Mouse (Mus musculus) kidney, embryonic 16.5 days (tissue): Measurements from ENCODE around the gene Gm21987. TPM values are rescaled to one million over a fixed set of nuclear protein-coding genes. Genes with fewer than 3 reads are reported as not detected.
A peak's percentile ranks its signal among the peaks of the same experiment; 100 is the strongest.

Experiments
- ATAC-seq: fragments of 200-750 bp; cut with Nextera tagmentation; 2 replicates; pipeline ENCODE4 v1.8.0; 2017; ENCODE audit warnings: moderate TSS enrichment; ENCODE audit not compliant: low FRiP score, low TSS enrichment
- H3K27ac ChIP-seq: fragments of 300-500 bp; sonication (generic); 2 replicates; pipeline ENCODE4 v1.5.1; 2014; ENCODE audit warnings: low read length
- H3K27me3 ChIP-seq: fragments of 300-500 bp; sonication (generic); 2 replicates; pipeline ENCODE4 v1.6.1; 2014; ENCODE audit warnings: low read length, control low read depth, mixed read lengths; ENCODE audit not compliant: insufficient read depth
- H3K36me3 ChIP-seq: fragments of 300-500 bp; sonication (generic); 2 replicates; pipeline ENCODE4 v1.6.1; 2014; ENCODE audit warnings: low read length, control low read depth, mixed read lengths; ENCODE audit not compliant: insufficient read depth
- H3K4me1 ChIP-seq: fragments of 300-500 bp; sonication (generic); 2 replicates; pipeline ENCODE4 v1.6.1; 2014; ENCODE audit warnings: low read length, control low read depth, mixed read lengths; ENCODE audit not compliant: insufficient read depth
- H3K4me2 ChIP-seq: fragments of 300-500 bp; sonication (generic); replicated peaks from 2 replicates; pipeline ENCODE4 v1.6.1; 2014; ENCODE audit warnings: low read depth, low read length
- H3K4me3 ChIP-seq: fragments of 300-500 bp; sonication (generic); 2 replicates; pipeline ENCODE4 v1.5.1; 2014; ENCODE audit warnings: mild to moderate bottlenecking, low read length
- H3K9ac ChIP-seq: fragments of 300-500 bp; sonication (generic); replicated peaks from 2 replicates; pipeline ENCODE4 v1.6.1; 2014; ENCODE audit warnings: low read length
- H3K9me3 ChIP-seq: fragments of 300-500 bp; sonication (generic); 2 replicates; pipeline ENCODE4 v1.6.1; 2016; ENCODE audit warnings: low read length, control low read depth
- WGBS: fragments of 180-500 bp; shearing (Covaris S2); extraction: QIAGEN DNeasy Blood & Tissue Kit; methylation state at CpG from one replicate; pipeline ENCODE4 v1.1.7; 2014; 5-methylcytosine and 5-hydroxymethylcytosine counted together
- polyA plus RNA-seq: library from polyadenylated mRNA; unstranded; fragments of >200 nt; fragmentation: Nextera tagmentation; extraction: Ambion mirVana; gene quantifications from 2 replicates; pipeline ENCODE4 v1.2.1, GENCODE M21; 2015

Gm21987 gene
- polyA plus RNA-seq, 1 experiment from 2014 or later: not detected

- no peak for ATAC-seq
- H3K4me2 ChIP-seq: no peak overlapping the region
- no peaks in the 10 kb centered on the region for H3K9me3 ChIP-seq
- WGBS: 80% methylated on average over 7 of the region's 7 CpGs
- H3K4me1 ChIP-seq: peaks cover 6% of the 10 kb centered on the region; the same call in 1 of the 2 replicates
- H3K27me3 ChIP-seq: no peaks in the 10 kb centered on the region
- H3K9ac ChIP-seq: no peak overlapping the region
- no peak overlapping the region for H3K4me3 ChIP-seq
- H3K27ac ChIP-seq: no peak overlapping the region
- H3K36me3 ChIP-seq: no peaks in the 10 kb centered on the region
Measured at GRCm38 (mm10) chr16:38375182-38375581, 28.3 kb downstream of the Gm21987 start.

- H3K27ac ChIP-seq: no peak overlapping the region
- ATAC-seq: peak; percentile 84; the same call in 1 of the 2 replicates
- peaks cover 6% of the 10 kb centered on the region; the same call in 1 of the 2 replicates for H3K4me1 ChIP-seq
- no peaks in the 10 kb centered on the region for H3K36me3 ChIP-seq
- H3K9ac ChIP-seq: peak overlapping the region; percentile 60
- peak overlapping the region; percentile 30 for H3K4me3 ChIP-seq
- H3K9me3 ChIP-seq: no peaks in the 10 kb centered on the region
- WGBS: 35% methylated on average over 17 of the region's 17 CpGs
- no peaks in the 10 kb centered on the region for H3K27me3 ChIP-seq
- H3K4me2 ChIP-seq: peak overlapping the region; percentile 49
Measured at GRCm38 (mm10) chr16:38376163-38376840, 29.5 kb downstream of the Gm21987 start.

- H3K4me3 ChIP-seq: peak overlapping the region; percentile 30
- peaks cover 6% of the 10 kb centered on the region; the same call in 1 of the 2 replicates for H3K4me1 ChIP-seq
- ATAC-seq: peak; percentile 29; the same call in 1 of the 2 replicates
- H3K9me3 ChIP-seq: no peaks in the 10 kb centered on the region
- no peaks in the 10 kb centered on the region for H3K36me3 ChIP-seq
- H3K27ac ChIP-seq: no peak overlapping the region
- H3K27me3 ChIP-seq: no peaks in the 10 kb centered on the region
- H3K9ac ChIP-seq: peak overlapping the region; percentile 60
- H3K4me2 ChIP-seq: peak overlapping the region; percentile 49
- WGBS: 55% methylated on average over 8 of the region's 8 CpGs
Measured at GRCm38 (mm10) chr16:38376841-38377249, 30.0 kb downstream of the Gm21987 start.

- H3K36me3 ChIP-seq: no peaks in the 10 kb centered on the region
- H3K4me1 ChIP-seq: peaks cover 6% of the 10 kb centered on the region; the same call in 1 of the 2 replicates
- H3K27ac ChIP-seq: no peak overlapping the region
- H3K27me3 ChIP-seq: no peaks in the 10 kb centered on the region
- no peak overlapping the region for H3K4me2 ChIP-seq
- H3K9ac ChIP-seq: no peak overlapping the region
- no peak overlapping the region for H3K4me3 ChIP-seq
- ATAC-seq: no peak
- H3K9me3 ChIP-seq: no peaks in the 10 kb centered on the region
- 72% methylated on average over 6 of the region's 6 CpGs for WGBS
Measured at GRCm38 (mm10) chr16:38377546-38377945, 30.7 kb downstream of the Gm21987 start.

GRCm38 (mm10) chr16:38378591-38378990 lies 31.8 kb downstream of the Gm21987 start:
- H3K9me3 ChIP-seq: no peaks in the 10 kb centered on the region
- no peak overlapping the region for H3K4me2 ChIP-seq
- no peak for ATAC-seq
- H3K4me1 ChIP-seq: peaks cover 6% of the 10 kb centered on the region; the same call in 1 of the 2 replicates
- 57% methylated on average over 6 of the region's 6 CpGs for WGBS
- no peak overlapping the region for H3K9ac ChIP-seq
- no peak overlapping the region for H3K27ac ChIP-seq
- H3K27me3 ChIP-seq: no peaks in the 10 kb centered on the region
- no peak overlapping the region for H3K4me3 ChIP-seq
- no peaks in the 10 kb centered on the region for H3K36me3 ChIP-seq

- Histone ChIP-seq H3K4me2 (no peak overlapping the region), H3K27ac (no peak overlapping the region), H3K9ac (no peak overlapping the region), H3K4me3 (no peak overlapping the region), H3K9me3 (no peaks in the 10 kb centered on the region), H3K36me3 (no peaks in the 10 kb centered on the region), H3K4me1 (peaks cover 6% of the 10 kb centered on the region; the same call in 1 of the 2 replicates), H3K27me3 (no peaks in the 10 kb centered on the region)
- ATAC-seq: no peak
- 15% methylated on average over 6 of the region's 6 CpGs for WGBS
Measured at GRCm38 (mm10) chr16:38379088-38379487, 32.2 kb downstream of the Gm21987 start.

GRCm38 (mm10) chr16:38379493-38379892 lies 32.7 kb downstream of the Gm21987 start:
- no peak overlapping the region for H3K9ac ChIP-seq
- no peaks in the 10 kb centered on the region for H3K9me3 ChIP-seq
- H3K36me3 ChIP-seq: no peaks in the 10 kb centered on the region
- WGBS: 20% methylated on average over 3 of the region's 3 CpGs
- peaks cover 6% of the 10 kb centered on the region; the same call in 1 of the 2 replicates for H3K4me1 ChIP-seq
- no peak overlapping the region for H3K27ac ChIP-seq
- H3K4me2 ChIP-seq: no peak overlapping the region
- no peaks in the 10 kb centered on the region for H3K27me3 ChIP-seq
- ATAC-seq: no peak
- no peak overlapping the region for H3K4me3 ChIP-seq

- no peak overlapping the region for H3K4me2 ChIP-seq
- H3K36me3 ChIP-seq: no peaks in the 10 kb centered on the region
- H3K27me3 ChIP-seq: no peaks in the 10 kb centered on the region
- H3K27ac ChIP-seq: no peak overlapping the region
- WGBS: 94% methylated on average over 3 of the region's 3 CpGs
- no peak overlapping the region for H3K4me3 ChIP-seq
- peaks cover 6% of the 10 kb centered on the region; the same call in 1 of the 2 replicates for H3K4me1 ChIP-seq
- ATAC-seq: no peak
- no peaks in the 10 kb centered on the region for H3K9me3 ChIP-seq
- H3K9ac ChIP-seq: no peak overlapping the region
Measured at GRCm38 (mm10) chr16:38379926-38380325, 33.1 kb downstream of the Gm21987 start.

GRCm38 (mm10) chr16:38383683-38384082 lies 36.8 kb downstream of the Gm21987 start:
- no peaks in the 10 kb centered on the region for H3K9me3 ChIP-seq
- no peaks in the 10 kb centered on the region for H3K27me3 ChIP-seq
- no peaks in the 10 kb centered on the region for H3K36me3 ChIP-seq
- 89% methylated on average over 2 of the region's 2 CpGs for WGBS
- no peak for ATAC-seq
- H3K4me3 ChIP-seq: no peak overlapping the region
- H3K4me2 ChIP-seq: no peak overlapping the region
- no peaks in the 10 kb centered on the region for H3K4me1 ChIP-seq
- H3K27ac ChIP-seq: no peak overlapping the region
- no peak overlapping the region for H3K9ac ChIP-seq

GRCm38 (mm10) chr16:38385184-38385634 lies 38.4 kb downstream of the Gm21987 start:
- Histone ChIP-seq H3K27ac (no peak overlapping the region), H3K27me3 (no peaks in the 10 kb centered on the region), H3K9ac (no peak overlapping the region), H3K9me3 (no peaks in the 10 kb centered on the region), H3K36me3 (no peaks in the 10 kb centered on the region), H3K4me1 (no peaks in the 10 kb centered on the region), H3K4me3 (no peak overlapping the region), H3K4me2 (no peak overlapping the region)
- no peak for ATAC-seq
- WGBS: 88% methylated on average over 6 of the region's 6 CpGs
